Mouse (Mus musculus) kidney, embryonic 14.5 days (tissue): ENCODE measurements around the gene Fam187b. TPM values are rescaled to one million over a fixed set of nuclear protein-coding genes. Genes with fewer than 3 reads are reported as not detected.
A peak's percentile ranks its signal among the peaks of the same experiment; 100 is the strongest.
"Not testable (repeated sequence)": the region's sequence is repeated elsewhere in the genome, so short reads cannot be mapped to it uniquely, and the experiment has no call there.

Source experiments
- ATAC-seq: fragments of 200-750 bp; cut with Nextera tagmentation; 2 replicates; pipeline ENCODE4 v1.8.0; 2017; ENCODE audit warnings: moderate number of reproducible peaks, mild to moderate bottlenecking, moderate TSS enrichment, moderate library complexity; ENCODE audit not compliant: low FRiP score, low TSS enrichment
- H3K27ac ChIP-seq: fragments of 300-500 bp; sonication (generic); 2 replicates; pipeline ENCODE4 v1.5.1; 2014; ENCODE audit warnings: low read depth, mild to moderate bottlenecking, low read length, moderate library complexity, mixed read lengths
- H3K27me3 ChIP-seq: fragments of 300-500 bp; sonication (generic); 2 replicates; pipeline ENCODE4 v1.6.1; 2014; ENCODE audit warnings: mild to moderate bottlenecking, low read length; ENCODE audit not compliant: control insufficient read depth, insufficient read depth
- H3K36me3 ChIP-seq: fragments of 300-500 bp; sonication (generic); 2 replicates; pipeline ENCODE4 v1.6.1; 2014; ENCODE audit warnings: low read length, mixed read lengths; ENCODE audit not compliant: control insufficient read depth, insufficient read depth
- H3K4me1 ChIP-seq: fragments of 300-500 bp; sonication (generic); 2 replicates; pipeline ENCODE4 v1.6.1; 2014; ENCODE audit warnings: low read length, mixed read lengths; ENCODE audit not compliant: control insufficient read depth, insufficient read depth
- H3K4me2 ChIP-seq: fragments of 300-500 bp; sonication (generic); replicated peaks from 2 replicates; pipeline ENCODE4 v1.6.1; 2014; ENCODE audit warnings: low read depth, mild to moderate bottlenecking, low read length
- H3K4me3 ChIP-seq: fragments of 300-500 bp; sonication (generic); 2 replicates; pipeline ENCODE4 v1.5.1; 2014; ENCODE audit warnings: mild to moderate bottlenecking, low read length
- H3K9ac ChIP-seq: fragments of 300-500 bp; sonication (generic); 2 replicates; pipeline ENCODE4 v1.6.1; 2014; ENCODE audit warnings: low read depth, mild to moderate bottlenecking, low read length, moderate library complexity
- H3K9me3 ChIP-seq: fragments of 300-500 bp; sonication (generic); 2 replicates; pipeline ENCODE4 v1.6.1; 2016; ENCODE audit warnings: low read length; ENCODE audit not compliant: control insufficient read depth
- WGBS: fragments of 180-500 bp; shearing (Covaris S2); extraction: QIAGEN DNeasy Blood & Tissue Kit; methylation state at CpG from one replicate; pipeline ENCODE4 v1.1.7; 2014; 5-methylcytosine and 5-hydroxymethylcytosine counted together
- polyA plus RNA-seq: library from polyadenylated mRNA; unstranded; fragments of >200 nt; fragmentation: Nextera tagmentation; extraction: Ambion mirVana; gene quantifications from 2 replicates; pipeline ENCODE4 v1.2.1, GENCODE M21; 2014

Gene Fam187b
- polyA plus RNA-seq, 1 experiment from 2014 or later = 5.3 TPM

- ATAC-seq = peak; percentile 50; the same call in 1 of the 2 replicates
- WGBS = 88% methylated on average over 7 of the region's 7 CpGs
Measured at GRCm38 (mm10) chr7:30945466-30945865, 28.1 kb upstream of the Fam187b start.

GRCm38 (mm10) chr7:30945876-30946275 is 27.7 kb upstream of the Fam187b start:
- Histone ChIP-seq H3K36me3 (peaks cover 32% of the 10 kb centered on the region), H3K27ac (no peak overlapping the region), H3K9me3 (no peaks in the 10 kb centered on the region), H3K9ac (no peak overlapping the region), H3K27me3 (no peaks in the 10 kb centered on the region), H3K4me2 (no peak overlapping the region), H3K4me1 (no peaks in the 10 kb centered on the region), H3K4me3 (no peak overlapping the region)
- WGBS = 97% methylated on average over 7 of the region's 7 CpGs
- no peak for ATAC-seq

More at GRCm38 (mm10) chr7:30945466-30945865, 28.1 kb upstream of the Fam187b start:
- H3K27me3 ChIP-seq, H3K9me3 ChIP-seq, H3K4me1 ChIP-seq, H3K27ac ChIP-seq, H3K4me2 ChIP-seq, H3K9ac ChIP-seq, H3K4me3 ChIP-seq: not testable (repeated sequence)
- peaks cover 30% of the 10 kb centered on the region for H3K36me3 ChIP-seq

- 91% methylated on average over 3 of the region's 3 CpGs for WGBS
- H3K9me3 ChIP-seq, H3K27ac ChIP-seq, H3K4me1 ChIP-seq, H3K9ac ChIP-seq, H3K4me2 ChIP-seq, H3K27me3 ChIP-seq, ATAC-seq, H3K4me3 ChIP-seq: not testable (repeated sequence)
- H3K36me3 ChIP-seq = peaks cover 71% of the 10 kb centered on the region
Measured at GRCm38 (mm10) chr7:30949902-30950301, 23.7 kb upstream of the Fam187b start.

- no peak overlapping the region for H3K9ac ChIP-seq
- H3K27ac ChIP-seq = no peak overlapping the region
- no peak overlapping the region for H3K4me2 ChIP-seq
- no peak for ATAC-seq
- peaks cover 7% of the 10 kb centered on the region; the same call in 1 of the 2 replicates for H3K4me1 ChIP-seq
- H3K27me3 ChIP-seq = no peaks in the 10 kb centered on the region
- peaks cover 61% of the 10 kb centered on the region for H3K36me3 ChIP-seq
- no peak overlapping the region for H3K4me3 ChIP-seq
- no peaks in the 10 kb centered on the region for H3K9me3 ChIP-seq
- WGBS = 89% methylated on average over 16 of the region's 16 CpGs
Measured at GRCm38 (mm10) chr7:30952441-30953265, 20.9 kb upstream of the Fam187b start.

- ATAC-seq = no peak
- H3K27me3 ChIP-seq = no peaks in the 10 kb centered on the region
- no peak overlapping the region for H3K4me2 ChIP-seq
- peaks cover 64% of the 10 kb centered on the region for H3K36me3 ChIP-seq
- no peak overlapping the region for H3K9ac ChIP-seq
- H3K4me3 ChIP-seq = no peak overlapping the region
- no peaks in the 10 kb centered on the region for H3K9me3 ChIP-seq
- WGBS = 88% methylated on average over 6 of the region's 6 CpGs
- H3K27ac ChIP-seq = no peak overlapping the region
- peaks cover 11% of the 10 kb centered on the region; the same call in 1 of the 2 replicates for H3K4me1 ChIP-seq
Measured at GRCm38 (mm10) chr7:30953459-30953858, 20.1 kb upstream of the Fam187b start.

- no peaks in the 10 kb centered on the region for H3K27me3 ChIP-seq
- H3K36me3 ChIP-seq = peaks cover 67% of the 10 kb centered on the region
- H3K4me1 ChIP-seq = peaks cover 11% of the 10 kb centered on the region; the same call in 1 of the 2 replicates
- H3K27ac ChIP-seq = no peak overlapping the region
- no peak for ATAC-seq
- H3K9me3 ChIP-seq = no peaks in the 10 kb centered on the region
- H3K9ac ChIP-seq = no peak overlapping the region
- no peak overlapping the region for H3K4me2 ChIP-seq
- H3K4me3 ChIP-seq = no peak overlapping the region
- WGBS = 81% methylated on average over 3 of the region's 3 CpGs
Measured at GRCm38 (mm10) chr7:30954036-30954435, 19.6 kb upstream of the Fam187b start.

- peak overlapping the region; percentile 28; the same call in 1 of the 2 replicates for H3K9ac ChIP-seq
- no peak for ATAC-seq
- H3K36me3 ChIP-seq = peaks cover 60% of the 10 kb centered on the region
- no peak overlapping the region for H3K27ac ChIP-seq
- H3K4me2 ChIP-seq = peak overlapping the region; percentile 87
- H3K4me1 ChIP-seq = peaks cover 11% of the 10 kb centered on the region; the same call in 1 of the 2 replicates
- peak overlapping the region; percentile 82; the same call in 1 of the 2 replicates for H3K4me3 ChIP-seq
- WGBS = 75% methylated on average over 12 of the region's 12 CpGs
- no peaks in the 10 kb centered on the region for H3K27me3 ChIP-seq
- no peaks in the 10 kb centered on the region for H3K9me3 ChIP-seq
Measured at GRCm38 (mm10) chr7:30954971-30955520, 18.5 kb upstream of the Fam187b start.

- 0% methylated on average over 58 of the region's 64 CpGs for WGBS
- Histone ChIP-seq H3K36me3 (peaks cover 54% of the 10 kb centered on the region), H3K9me3 (no peaks in the 10 kb centered on the region), H3K27me3 (no peaks in the 10 kb centered on the region), H3K9ac (peak overlapping the region; percentile 99), H3K27ac (peak overlapping the region; percentile 98), H3K4me1 (peaks cover 11% of the 10 kb centered on the region; the same call in 1 of the 2 replicates), H3K4me2 (peak overlapping the region; percentile 87), H3K4me3 (peak overlapping the region; percentile 82)
- peak; percentile 74 for ATAC-seq
Measured at GRCm38 (mm10) chr7:30955584-30956356, 17.8 kb upstream of the Fam187b start.
